Mouse (Mus musculus): ENCODE data around the gene Cadm3.

DNA sequence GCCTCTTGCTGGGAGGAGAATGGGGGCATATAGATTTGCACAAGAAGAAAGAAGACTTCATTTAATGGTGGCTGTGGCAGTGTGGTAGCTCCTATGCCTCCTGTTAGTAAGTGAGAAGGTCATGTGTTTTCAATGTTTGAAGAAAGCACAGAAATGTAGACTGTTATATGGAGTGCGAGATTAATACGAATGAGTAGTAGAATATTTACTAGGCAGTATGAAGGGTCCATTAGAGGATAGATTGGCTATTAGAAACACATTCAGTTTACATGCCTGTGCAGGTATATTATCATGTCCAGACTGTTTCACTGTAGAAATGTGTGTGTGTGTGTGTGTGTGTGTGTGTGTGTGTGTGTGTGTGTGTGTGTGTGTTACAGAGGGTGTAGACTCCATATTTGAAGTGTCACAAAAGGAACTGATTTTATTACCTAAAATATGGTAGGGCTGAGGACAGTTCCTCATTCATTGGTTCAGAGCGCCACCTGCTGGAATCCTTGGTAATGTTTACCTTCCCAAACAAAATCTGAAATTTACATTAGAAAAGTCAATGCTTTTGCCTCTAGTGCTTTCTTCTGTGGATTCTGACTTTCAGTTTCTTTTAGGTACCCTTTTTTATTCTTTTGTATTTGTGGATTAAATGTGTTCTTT, 31.0 kb upstream of the Cadm3 start:
- TF ChIP-seq CTCF (IDR thresholded peaks at IDR 0.05) (peak; percentile 79), EP300 (IDR thresholded peaks at IDR 0.05) (no peak)

Measured in lung, postnatal 0 days (tissue).